Mouse (Mus musculus) lung, postnatal 14 days (tissue): Measurements from ENCODE around the gene Klf12.

Source experiments
- DNase-seq: peaks from one replicate; pipeline ENCODE4 v3.0.0; 2021

The Klf12 gene

GRCm38 (mm10) chr14:100284119-100284860 is at the start of gene Klf12:
Gene Klf12, minus strand, starts transcription at chr14:100284679.
- DNase-seq: peak; percentile 70

GRCm38 (mm10) chr14:100333369-100333768 is 48.9 kb upstream of the Klf12 start:
- DNase-seq: no peak

- DNase-seq: no peak
These were observed 44.3 kb upstream of the Klf12 start for GRCm38 (mm10) chr14:100328602-100329276.

- DNase-seq: no peak
These were observed 39.8 kb upstream of the Klf12 start for GRCm38 (mm10) chr14:100324303-100324702.

GRCm38 (mm10) chr14:100322012-100322411 is 37.5 kb upstream of the Klf12 start:
- DNase-seq: no peak

- DNase-seq: no peak
These were observed 32.3 kb upstream of the Klf12 start for GRCm38 (mm10) chr14:100316780-100317179.

GRCm38 (mm10) chr14:100314099-100314498 is 29.6 kb upstream of the Klf12 start:
- DNase-seq: no peak

- DNase-seq: no peak
These were observed 16.4 kb upstream of the Klf12 start for GRCm38 (mm10) chr14:100300905-100301304.

- DNase-seq: no peak
These were observed 14.4 kb upstream of the Klf12 start for GRCm38 (mm10) chr14:100298892-100299291.

GRCm38 (mm10) chr14:100286586-100287241 is 2.2 kb upstream of the Klf12 start:
- DNase-seq: no peak

GRCm38 (mm10) chr14:100285656-100286585 is 1.4 kb upstream of the Klf12 start:
- peak; percentile 68 for DNase-seq

- peak; percentile 58 for DNase-seq
These were observed 579 bp upstream of the Klf12 start for GRCm38 (mm10) chr14:100284861-100285655.

GRCm38 (mm10) chr14:100283411-100284118 is 914 bp downstream of the Klf12 start:
- DNase-seq: no peak

GRCm38 (mm10) chr14:100282651-100283050 is 1.8 kb downstream of the Klf12 start:
- DNase-seq: no peak

GRCm38 (mm10) chr14:100281734-100282133 is 2.7 kb downstream of the Klf12 start:
- DNase-seq: no peak

GRCm38 (mm10) chr14:100274179-100274578 is 10.3 kb downstream of the Klf12 start:
- no peak for DNase-seq

GRCm38 (mm10) chr14:100260531-100260930 is 23.9 kb downstream of the Klf12 start:
- DNase-seq: peak; percentile 32

- no peak for DNase-seq
These were observed 41.4 kb downstream of the Klf12 start for GRCm38 (mm10) chr14:100243046-100243445.

- DNase-seq: no peak
These were observed 44.6 kb downstream of the Klf12 start for GRCm38 (mm10) chr14:100239874-100240273.

- DNase-seq: no peak
These were observed 47.7 kb downstream of the Klf12 start for GRCm38 (mm10) chr14:100236757-100237156.

- peak; percentile 18 for DNase-seq
These were observed 48.7 kb downstream of the Klf12 start for GRCm38 (mm10) chr14:100235746-100236145.
